Mouse (Mus musculus): ENCODE measurements at regions not wholly inside any gene's neighbourhood (a gene's known extent, or its start where the extent isn't known, plus 50 kb on each side); places are given as distances from the start of the nearest gene placed in this dataset.

DNA sequence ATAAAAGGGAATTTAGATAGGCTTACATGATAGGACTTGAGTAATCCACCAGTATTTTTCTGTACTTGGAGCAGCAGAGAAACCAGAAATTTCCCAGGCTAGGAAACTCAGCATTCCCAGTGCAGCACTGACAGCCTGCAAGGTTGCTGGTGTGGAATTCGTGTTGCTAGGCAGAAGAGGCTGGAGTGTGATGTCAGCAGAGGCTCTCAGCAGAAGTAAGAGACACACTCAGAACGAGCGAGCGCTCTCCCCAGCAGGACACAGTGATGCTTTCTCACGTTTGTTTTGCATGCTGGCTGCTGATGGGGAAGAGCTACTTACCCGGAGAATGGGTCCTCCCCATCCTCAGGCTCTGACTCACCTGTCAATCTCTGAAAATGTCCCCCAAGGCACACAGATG, 104.7 kb downstream of the Dusp6 start:
- no peak for DNase-seq (ENCODE audit: low spot score)

DNA sequence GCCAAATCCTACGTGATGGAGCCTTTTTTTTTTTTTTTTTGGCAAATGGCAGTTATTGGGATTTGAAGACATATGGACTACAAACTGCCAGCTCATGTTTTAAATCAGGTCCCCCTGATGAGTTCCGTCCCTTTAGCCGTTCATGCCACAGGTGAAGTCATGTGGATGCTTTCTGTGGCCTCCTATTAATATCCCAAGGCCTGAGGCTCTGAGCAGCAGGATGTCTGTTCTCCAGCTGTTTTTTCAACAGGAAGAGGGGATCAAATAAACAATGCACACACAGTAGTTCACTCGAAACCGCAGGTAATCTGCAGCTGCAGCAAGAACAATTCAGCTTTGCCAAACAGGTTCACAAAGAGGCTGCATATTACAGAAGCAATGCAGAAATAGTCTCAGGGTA, 112.1 kb downstream of the Dusp6 start:
- DNase-seq (ENCODE audit: low spot score): peak; percentile 39

DNA sequence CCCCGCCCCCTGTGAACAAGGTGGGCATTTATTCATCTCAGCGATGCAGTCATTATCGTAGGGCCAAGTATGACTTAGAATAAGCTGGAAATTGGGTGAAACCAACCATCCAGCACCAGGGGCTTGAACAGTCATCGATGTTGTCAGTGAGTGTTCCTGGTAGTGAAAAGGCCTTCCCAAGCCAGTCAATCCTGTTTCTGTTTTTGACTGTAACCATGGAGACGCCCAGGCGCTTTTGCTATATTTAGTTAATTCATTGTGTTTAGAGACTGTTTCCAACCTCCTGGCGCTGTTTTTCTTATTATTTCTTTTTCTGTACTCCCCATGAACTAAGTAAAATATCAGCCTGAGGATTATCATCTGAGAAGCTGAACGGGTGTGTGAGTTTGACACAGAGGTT, 113.4 kb downstream of the Dusp6 start:
- no peak for DNase-seq (ENCODE audit: low spot score)

DNA sequence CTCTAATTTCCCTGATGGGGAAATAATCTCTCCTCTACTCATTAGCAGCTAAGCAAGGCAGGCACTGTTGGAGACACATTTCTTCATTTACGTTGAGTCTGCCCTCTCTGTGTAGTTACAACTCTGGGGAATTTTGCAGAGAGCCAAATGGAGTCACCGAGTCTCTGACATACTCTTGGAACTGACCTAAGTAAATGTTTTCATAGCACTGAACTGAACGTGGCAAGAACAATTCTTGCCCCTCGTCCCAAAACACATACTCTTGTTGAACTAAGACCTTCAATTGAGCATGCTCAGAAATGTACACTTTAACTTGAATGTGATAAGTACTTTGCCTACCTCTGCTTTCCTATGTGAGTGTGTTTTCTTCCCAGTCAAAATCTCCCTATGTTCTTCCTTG, 114.5 kb downstream of the Dusp6 start:
- no peak for DNase-seq (ENCODE audit: low spot score)

DNA sequence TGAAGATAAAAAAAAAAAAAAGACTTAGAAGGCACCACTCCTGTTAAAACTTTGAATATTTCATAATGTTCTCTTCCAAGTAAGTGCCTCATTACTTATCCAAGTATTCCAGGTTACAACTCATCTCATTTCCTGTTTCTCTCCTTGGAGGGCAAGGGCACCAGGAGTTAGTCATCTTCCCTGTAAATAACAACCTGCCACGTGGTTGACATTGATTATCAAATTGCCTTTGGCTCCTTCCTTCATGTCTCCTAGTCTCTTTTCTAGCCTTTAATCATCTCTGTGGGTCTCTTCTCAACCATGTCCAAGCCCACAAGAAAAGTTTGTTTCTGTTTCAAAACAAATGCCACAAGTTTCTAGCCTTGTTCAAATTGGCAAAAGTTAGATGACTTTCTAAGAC, 116.1 kb downstream of the Dusp6 start:
- no peak for DNase-seq (ENCODE audit: low spot score)

DNA sequence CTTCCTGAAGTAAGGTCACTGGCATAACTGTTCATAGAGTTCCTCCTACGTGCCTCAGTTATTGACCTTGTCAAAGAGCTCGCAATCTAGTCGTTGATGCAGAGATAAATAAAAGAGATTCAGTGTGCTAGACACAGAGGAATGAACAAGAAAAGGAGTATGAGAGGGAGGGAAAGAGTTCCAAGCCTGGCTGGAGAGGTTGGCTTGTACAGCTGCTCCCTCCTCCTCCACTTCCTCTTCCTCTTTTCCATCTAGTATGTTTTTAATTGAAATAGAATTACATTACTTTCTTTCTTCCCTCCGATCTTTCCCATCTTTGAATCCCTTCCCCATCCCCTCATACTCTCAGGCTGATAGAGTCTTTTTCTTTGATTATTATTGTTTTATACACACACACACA, 117.1 kb downstream of the Dusp6 start:
- DNase-seq (ENCODE audit: low spot score): no peak

DNA sequence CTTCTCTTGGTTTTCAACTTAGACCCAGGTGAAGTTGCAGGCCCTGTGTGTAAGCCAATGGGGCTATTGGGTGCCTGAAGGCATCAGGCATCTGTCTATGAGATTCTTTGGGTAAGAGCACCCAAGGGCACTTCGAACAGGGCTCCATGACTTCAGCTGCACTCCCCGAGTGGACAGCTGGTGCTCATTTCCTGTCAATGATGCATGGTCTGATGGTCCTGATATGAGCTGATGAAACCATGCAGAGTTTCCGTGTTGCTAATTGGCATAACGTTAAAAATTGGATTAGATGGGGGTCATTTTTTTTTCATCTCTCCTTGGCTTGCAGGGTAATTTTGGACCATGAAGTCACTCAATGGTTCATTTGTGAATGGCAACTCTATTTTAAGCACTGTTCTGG, 120.0 kb downstream of the Dusp6 start:
- DNase-seq (ENCODE audit: low spot score): no peak

DNA sequence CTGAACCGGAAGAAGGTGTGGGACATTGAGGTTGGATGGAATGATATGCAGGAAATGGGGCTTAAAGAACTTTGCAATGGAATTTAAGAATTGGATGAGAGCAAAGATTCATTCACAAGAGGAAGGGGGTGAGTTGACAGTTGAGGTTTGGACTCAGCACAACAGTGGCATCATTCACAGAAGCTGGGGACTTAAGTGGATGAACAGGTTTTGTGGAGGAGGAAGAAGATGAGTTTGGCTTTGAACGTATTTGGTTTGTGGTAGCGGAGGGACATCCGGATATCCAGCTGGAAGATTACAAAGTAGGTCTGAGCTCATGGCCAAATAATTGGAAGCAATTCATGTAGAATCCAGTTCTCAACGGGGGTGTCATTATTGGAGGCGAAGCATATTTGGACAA, 121.3 kb downstream of the Dusp6 start:
- no peak for DNase-seq (ENCODE audit: low spot score)

DNA sequence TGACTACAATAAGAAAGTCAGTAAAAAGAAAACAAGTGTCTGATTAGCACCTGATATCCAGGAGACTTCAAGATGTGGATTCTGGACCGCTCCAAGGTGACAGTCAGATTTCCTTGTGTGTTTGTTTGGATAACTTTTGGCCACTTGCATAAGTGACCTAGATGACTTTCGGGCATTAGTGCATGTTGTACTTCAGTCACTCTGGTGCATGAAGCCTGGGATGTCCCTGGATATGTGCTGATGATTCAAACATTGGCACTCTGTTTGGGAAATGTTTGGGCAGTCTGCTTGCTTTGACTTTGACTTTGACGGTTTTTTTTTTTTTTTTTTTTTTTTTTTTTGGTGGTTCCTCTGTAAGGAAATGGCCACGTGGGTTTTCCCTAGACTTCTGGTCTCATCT, 121.8 kb downstream of the Dusp6 start:
- no peak for DNase-seq (ENCODE audit: low spot score)

DNA sequence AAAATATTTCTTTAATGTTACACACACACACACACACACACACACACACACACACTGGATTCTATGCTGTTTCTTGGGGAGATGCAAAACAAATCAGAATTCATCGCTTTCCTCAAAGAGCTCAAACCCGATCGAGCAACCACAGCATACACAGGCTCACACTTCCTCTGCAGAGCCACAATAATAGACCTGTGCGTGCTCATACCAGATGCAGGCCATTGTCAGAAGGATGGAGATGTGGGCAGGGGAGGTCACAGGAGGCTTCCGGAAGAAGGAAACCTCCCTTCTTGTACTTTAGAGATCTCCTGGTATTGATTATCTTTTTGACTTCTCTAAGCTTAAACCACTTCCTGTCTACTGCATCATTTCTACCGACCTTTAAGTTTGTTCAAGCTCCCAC, 122.8 kb downstream of the Dusp6 start:
- DNase-seq (ENCODE audit: low spot score): peak; percentile 19

DNA sequence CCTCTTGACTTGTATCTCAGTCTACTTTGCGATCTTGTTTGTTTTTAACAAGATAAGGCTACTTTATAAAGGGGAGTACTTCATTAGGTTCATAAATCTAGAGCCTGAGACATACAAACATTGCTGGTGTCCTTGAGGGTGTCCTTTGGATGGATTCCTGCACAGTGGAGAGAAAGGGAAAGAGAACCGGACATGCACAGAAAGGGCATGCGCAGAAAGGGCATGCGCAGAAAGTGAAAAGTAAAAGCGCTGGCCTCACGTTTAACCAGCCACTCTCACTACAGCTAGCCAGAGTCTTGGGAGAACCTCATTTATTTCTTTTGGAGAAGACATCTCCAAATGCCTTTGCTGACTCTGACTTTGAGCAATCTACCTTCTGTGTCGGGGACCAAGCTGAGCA, 125.5 kb downstream of the Dusp6 start:
- no peak for DNase-seq (ENCODE audit: low spot score)

DNA sequence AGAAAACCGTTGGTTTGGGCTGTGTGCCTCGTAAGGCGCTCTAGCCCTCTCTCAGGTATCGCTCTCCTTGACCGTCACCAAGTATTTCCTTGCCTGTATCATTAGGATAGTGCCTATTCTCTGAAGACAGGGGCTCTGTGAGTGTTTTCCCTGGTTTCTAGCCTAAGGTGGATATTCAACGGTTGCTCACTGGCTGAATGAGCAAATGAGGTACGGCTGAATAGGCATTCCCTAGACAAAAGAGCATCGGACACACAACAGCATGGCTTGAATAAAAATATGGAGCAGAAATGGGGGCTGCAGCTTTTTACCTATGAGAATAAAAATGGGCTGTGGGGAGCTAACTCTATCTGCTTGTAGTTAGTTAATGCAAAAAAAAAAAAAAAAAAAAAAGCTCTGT, 126.0 kb downstream of the Dusp6 start:
- DNase-seq (ENCODE audit: low spot score): no peak

DNA sequence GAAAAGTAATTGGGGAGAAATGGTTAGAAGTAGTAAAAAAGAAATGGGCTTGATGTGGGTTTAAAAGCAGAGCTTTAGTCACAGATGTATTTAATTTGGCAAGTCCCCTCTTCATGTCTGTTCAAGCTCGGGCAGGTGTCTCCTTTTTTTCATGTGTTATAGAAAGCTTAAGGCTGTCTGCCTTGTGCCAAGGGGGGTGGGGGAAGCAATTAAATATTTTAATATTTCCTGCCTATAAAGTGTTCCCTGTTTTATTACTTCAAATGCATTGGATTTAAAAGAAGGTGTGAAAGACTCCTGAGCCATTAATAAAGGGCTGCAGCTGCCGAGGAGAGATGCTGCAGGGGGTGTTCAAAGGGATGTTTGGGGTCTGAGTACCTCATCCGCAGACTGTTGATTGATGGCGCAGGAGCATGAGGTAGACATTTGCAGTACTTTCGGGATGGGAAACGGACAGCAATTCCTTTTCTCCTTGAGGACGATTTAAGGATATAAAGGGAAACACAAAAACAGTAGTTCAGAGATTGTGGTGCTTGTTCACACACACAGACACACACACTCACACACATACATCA, 127.7 kb downstream of the Dusp6 start:
- no peak for DNase-seq (ENCODE audit: low spot score)

DNA sequence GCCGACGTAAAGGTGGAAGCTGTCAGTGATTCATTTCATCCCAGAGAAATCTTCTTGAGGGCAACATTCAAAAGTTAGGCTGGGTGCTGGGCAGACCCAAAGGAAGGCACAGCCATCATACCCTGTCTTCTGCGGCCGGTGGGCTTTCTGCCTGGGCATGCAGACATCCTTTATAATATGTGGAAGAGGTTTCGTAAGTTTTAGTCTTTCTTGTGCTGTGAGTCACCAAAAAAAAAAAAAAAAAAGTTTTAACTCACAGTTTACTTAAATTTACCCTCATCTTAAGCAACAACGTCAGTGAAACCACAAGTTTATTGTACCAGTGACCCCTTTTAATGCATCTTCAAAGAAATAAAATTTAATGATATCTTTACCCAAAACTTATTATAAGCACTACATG, 128.7 kb downstream of the Dusp6 start:
- DNase-seq (ENCODE audit: low spot score): no peak

DNA sequence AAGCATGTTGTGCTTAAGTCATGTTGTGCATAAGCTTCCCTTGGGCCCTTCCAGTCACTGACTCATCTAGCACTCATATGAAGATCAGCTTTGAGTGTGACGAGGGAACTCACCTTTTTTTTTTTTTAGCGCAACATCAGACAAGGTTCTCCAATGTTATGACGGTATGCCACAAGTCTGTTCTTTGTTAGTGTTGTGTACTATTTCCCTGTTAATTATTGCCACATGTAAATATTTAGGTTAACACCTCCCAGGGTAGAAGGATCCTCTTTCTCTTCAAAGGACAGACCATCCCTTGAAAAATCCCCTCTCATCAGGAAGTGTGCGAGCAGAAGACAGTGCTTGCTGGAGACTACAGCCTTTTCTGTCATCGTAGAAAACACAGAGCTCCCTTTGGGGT, 129.9 kb downstream of the Dusp6 start:
- no peak for DNase-seq (ENCODE audit: low spot score)

DNA sequence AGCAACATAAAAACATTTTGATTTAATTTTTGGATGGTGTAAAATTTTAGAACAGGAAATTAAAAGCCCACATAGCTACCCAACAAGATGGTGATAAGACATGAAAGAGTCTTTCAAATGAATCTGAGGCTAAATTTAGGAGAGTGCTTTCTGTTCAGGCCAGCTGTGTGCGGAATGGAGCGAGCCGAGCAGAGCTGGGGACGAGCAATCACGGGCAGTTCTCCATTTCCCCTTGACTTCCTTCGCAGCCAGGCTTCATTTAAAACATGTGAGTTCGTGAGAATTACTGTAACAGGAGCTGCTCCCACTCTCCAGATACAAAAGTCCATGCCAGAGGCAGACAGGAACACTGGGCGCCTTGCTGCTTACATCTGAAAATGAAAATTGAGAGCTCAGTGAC, 130.5 kb downstream of the Dusp6 start:
- DNase-seq (ENCODE audit: low spot score): peak; percentile 20

DNA sequence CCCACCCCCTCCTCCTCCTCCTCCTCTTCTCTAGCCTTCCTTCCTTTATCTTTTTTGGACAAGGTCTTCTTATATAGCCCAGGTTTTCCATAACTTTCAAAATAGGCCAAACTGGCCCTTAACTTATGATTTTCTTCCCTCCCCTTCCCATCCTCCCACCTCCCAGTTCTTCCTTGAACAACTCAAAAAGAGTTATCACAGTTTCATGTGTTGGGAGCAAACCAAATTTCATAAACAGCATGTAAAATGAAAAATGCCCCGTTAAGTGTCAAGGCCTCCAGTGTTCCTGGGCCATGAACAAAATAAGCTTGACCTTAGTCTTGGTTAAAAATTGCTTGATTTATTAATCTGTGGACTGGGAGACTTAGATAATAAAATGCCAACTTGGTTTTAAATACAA, 132.4 kb downstream of the Dusp6 start:
- DNase-seq (ENCODE audit: low spot score): no peak

DNA sequence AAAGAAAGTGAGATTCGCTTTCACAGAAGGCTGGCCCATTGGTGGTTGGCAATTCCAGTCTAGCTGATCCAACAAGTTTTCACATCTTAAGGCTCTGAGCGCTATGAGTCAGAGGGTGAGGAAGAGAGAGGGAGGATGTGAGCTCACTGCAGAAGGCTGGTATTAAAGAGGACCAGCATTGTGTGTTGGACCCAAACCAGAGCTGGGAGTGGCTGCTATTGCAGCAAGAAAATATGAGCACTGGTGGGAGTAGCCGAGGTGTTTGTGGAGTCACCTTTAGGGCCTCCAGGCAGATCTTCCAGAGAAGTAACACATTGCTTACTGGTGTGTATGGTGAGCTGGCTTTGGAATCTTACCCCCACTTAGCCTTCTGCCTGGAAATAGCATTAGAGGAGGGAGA, 133.6 kb downstream of the Dusp6 start:
- no peak for DNase-seq (ENCODE audit: low spot score)

DNA sequence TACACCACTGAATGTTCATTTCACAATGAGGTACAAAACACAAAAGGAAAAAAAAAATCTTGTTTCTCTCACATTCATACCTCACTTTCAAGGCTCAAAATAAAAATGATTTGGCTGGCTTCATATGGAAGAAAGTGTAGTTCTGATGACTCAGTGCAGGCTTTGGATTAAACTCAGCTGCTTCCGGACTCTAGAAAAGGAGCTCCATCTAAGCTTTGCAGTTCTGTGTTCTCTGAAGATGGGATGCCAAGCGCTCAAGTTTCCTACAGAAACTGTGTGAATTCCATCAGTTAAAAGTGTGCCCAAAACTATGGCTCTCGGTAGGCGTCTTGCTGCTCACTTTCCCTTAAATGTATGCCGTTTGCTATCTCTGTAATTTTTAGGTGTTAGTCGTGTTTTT, 137.0 kb downstream of the Dusp6 start:
- no peak for DNase-seq (ENCODE audit: low spot score)

DNA sequence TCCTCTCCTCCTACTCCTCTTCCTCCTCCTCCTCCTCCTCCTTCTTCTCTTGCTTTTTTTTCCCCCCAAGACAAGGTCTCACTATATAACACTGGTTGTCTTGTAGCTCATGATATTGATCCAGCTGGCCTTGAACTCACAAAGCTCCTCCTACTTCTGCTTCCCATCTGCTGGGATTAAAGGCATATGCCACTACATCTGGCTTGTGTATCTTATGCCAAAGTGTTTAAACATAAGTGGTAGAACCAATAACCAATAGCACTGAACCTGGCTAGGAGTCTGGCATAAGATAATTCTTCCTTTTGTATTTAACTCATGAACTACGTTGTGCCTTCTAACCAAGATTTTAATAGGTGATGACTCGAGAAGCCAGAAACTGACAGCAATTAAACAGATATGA, 143.7 kb downstream of the Dusp6 start:
- no peak for DNase-seq (ENCODE audit: low spot score)

DNA sequence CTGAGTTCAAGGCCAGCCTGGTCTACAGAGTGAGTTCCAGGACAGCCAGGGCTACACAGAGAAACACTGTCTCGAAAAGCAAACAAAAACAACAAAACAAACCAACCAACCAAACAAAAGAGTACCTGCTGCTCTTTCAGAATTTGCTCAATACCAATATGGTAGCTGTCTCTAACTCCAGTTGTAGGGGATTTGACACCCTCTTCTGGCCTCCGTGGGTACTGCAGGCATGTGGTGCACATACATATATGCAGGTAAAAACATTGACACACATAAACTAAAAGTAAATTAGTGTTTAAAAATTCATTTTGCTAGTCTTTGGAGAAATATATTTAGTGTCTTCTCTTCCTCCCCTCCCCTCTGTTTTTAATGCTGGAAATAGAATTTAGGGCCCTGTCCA, 145.8 kb downstream of the Dusp6 start:
- peak; percentile 13 for DNase-seq (ENCODE audit: low spot score)

DNA sequence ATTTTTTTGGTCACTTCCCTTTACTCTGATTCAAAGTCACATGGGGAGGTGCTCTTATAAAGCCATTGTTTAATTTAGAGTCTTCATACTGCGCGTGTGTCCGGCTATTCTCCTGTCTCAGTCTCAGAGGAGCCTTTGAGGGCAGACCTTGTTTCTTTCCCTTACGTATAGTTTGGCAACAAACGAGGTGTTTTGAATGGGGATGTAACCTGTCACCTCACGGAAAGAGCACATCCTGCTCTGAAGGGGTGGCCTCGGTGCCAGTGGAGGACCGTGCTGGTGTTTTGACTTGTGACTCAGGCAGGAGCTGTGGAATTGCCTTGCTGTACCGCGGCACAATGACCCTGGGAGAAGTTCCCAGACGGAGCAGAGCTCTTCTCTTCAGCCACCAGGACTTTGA, 146.7 kb downstream of the Dusp6 start:
- DNase-seq (ENCODE audit: low spot score): no peak

DNA sequence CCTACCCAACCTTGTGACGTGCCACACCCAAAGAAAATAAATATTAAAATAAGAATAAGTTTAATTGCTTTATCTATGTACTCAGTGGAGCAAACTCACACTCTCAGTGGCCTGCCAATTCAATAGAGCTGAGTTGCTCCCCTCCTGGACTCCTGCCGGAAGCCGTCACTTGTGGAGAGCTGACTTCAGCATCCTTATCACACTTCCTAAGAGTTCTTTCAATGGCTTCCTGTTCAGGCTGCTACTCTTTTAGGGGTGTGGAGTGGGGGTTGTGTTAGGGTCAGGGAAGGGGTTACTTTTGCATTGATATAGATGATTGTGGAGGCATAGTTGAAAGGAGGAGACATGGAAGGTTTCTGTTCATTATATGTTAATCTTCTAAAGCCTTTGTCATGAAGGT, 147.7 kb downstream of the Dusp6 start:
- DNase-seq (ENCODE audit: low spot score): no peak

DNA sequence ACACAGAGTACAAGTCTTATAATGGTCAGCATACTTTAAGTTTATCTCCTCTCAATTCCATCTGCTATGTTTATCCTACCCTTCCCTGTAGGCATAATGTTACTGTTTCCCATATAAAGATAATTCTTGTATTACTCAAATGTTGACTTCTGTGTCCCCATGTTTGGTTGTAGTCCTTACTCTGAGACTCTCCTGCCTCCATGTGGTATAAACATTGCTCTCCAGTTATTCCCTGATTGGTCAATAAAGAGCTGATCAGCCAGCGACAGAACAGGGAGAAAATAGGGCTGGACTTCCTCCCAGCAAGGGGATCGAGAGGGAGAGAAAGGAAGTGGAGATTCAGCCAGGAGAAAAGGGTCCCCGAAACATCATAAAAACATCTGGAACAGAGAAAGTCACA, 150.4 kb downstream of the Dusp6 start:
- no peak for DNase-seq (ENCODE audit: low spot score)

All from thymus, postnatal 0 days (tissue).